Mouse (Mus musculus) frontal cortex, adult 2 months (tissue): ENCODE results near the gene Dag1. TPM values are rescaled to one million over a fixed set of nuclear protein-coding genes. Genes with fewer than 3 reads are reported as not detected.
"Not testable (repeated sequence)": the region's sequence is repeated elsewhere in the genome, so short reads cannot be mapped to it uniquely, and the experiment has no call there.

Source experiments
- DNase-seq, 2 experiments: peaks; one replicate each; pipeline ENCODE4 v3.0.0; 2022; ENCODE audit warnings: low spot score in 1 of 2; ENCODE audit errors: extremely low spot score in 1 of 2
- polyA plus RNA-seq: library from polyadenylated mRNA; depleted of rRNA; stranded (reverse); fragments of >200 nt; gene quantifications from 2 replicates; pipeline ENCODE4 v1.2.3, GENCODE M21; 2012

The Dag1 gene
- polyA plus RNA-seq, 1 experiment, result 38.8 TPM

DNA sequence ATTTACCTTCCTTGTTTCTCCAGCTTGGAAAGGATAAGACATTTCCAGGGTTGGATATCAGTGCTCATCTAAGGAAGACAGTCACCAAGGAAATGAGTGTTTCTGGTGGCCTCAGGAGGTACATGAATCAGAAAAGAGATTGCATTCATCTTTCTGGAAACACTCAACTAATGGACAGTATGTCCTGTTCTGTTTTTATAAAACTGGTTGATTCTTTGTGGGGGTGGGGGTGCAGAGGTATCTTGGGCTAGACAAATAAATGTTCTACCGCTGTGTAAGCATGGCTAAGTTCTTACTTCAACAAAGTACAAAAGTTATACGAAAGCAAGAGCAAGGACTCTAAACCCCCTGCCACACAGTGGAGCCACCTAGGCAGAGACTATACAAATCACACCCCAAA lies 30.9 kb downstream of the Dag1 start:
- DNase-seq, result no peak

DNA sequence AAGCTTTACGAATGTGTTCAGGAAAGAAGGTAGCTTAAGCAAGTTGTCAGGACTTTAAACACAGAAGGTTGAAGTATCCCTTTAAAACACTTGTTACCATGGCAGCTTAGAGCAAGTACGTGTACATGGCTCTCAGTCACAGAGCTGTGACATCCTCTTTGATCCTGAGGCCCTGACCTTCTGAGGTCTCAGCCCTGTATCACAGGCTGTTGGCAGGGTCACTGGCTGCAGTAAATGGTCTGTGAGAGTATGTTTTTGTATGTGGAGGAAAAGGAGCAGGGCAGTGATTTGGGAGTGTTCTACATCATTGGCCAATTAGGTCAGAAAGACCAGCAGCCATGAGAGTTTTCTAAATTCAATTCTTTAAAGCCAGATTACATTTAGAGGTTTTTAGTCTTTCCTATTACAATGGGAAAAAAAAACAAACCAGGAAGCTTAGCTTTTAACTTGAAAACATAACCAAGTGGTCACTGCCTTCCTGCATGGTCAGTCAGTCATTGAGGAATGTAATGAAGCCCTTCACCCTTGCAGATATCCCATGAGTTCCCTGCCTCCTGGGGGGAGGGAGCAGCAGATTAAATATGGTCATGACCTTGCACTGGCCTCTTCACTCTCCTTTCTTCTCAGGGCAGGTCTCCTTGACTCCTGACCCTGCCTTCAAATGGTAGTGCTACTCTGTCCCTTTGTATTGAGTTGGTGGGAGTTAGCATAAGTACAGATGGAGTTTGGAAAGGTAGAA lies 35.7 kb downstream of the Dag1 start:
- DNase-seq, result no peak

DNA sequence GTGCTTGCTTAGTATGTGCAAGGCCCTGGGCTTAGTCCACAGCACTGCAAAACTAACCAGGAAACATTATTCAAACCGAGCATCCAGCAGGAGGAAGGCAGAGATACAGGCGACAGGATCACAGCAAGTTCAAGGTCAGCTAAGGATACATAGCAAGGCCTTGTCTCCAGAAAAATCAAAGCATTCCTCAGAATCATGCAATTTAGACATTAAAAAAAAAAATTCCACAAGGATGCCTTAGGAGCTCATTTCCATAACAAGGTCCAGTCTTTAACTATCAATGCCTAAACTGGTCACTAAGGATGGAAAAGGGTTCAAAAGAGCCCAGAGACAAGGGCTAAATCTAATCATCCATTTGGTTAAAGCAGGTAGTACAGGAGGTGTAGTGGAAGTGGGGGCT lies 38.6 kb downstream of the Dag1 start:
- no peak for DNase-seq

DNA sequence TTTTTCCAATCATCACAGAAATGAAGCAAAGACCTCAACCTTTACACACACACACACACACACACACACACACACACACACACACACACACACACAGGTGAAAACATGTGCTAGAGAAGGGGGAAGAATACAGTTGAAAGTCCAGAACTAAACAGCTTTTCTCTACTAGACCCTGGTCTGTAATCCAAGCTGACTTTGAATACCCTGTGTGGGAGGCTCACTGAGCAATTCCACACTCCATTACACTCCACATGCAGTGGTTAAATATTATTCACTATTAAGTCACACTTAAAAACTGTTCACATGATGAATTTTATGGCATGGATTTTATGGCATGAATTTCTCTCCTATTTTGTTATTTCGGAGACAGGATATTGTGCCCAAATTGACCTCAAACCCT lies 40.1 kb downstream of the Dag1 start:
- DNase-seq, result no peak

DNA sequence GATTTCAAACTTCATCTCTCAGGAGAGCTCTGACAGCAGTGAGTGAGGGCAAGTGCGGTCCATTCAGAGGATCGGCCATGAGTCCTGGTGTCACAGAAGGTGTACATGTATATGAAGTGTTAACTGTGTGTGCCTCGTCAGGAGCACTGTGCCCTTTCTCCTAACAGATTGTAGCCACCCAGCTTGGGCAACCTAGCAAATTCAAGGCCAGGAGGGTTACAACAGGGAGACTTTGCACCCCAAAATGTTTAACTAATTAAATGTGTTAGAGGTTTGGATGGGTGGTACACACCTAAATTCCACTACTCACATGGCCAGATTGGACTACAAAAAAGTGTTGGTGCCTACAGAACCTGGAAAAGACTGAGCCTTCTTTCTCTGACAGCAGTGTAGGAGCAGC lies 42.2 kb downstream of the Dag1 start:
- no peak for DNase-seq

DNA sequence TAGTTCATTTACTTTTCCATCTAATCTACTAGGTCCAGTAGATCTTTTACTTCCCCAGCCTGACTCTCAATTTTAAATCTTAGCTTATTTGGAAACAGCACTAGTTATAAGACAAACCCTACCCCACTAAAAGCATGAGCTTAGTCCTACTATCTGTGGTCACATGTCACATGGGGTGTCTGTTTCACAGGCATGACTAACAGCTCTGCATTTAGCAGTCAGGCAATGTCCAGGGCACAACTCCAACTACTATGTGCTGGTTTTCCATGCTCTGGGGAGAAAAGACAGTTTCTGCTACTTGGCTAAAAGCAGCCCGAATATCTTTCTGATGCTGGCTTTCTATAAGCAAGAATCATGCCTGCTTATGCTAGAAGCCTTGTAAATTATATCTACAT lies 43.4 kb downstream of the Dag1 start:
- peak; percentile 42 to 77 for DNase-seq

DNA sequence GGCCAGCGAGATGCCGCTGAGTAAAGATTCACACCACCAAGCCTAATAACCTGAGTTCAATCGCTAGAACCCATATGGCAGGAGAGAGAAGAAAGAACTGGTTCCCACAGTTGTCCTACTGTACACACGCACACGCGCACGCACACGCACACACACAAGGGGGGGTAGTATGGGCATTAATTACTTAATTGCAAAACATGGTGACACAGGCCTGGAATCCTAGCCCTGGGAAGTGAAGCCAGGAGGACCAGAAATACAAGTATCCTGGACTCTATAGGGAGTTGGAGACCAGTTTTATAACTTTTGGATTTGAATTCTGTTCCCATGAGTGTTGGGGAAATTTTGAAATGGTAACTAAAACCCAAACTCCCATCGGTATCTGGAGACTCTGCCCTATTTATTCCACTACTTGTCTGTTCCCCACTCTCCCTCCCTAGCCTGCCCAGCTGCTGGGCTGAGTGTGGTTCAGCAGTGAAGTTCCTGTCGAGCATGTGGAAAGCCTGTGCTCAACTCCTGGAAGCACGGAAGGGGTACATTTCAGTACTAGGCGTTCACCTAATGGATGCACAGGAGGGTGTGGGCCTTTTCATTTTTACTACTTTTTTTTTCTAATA lies 43.9 kb downstream of the Dag1 start:
- DNase-seq, result no peak

DNA sequence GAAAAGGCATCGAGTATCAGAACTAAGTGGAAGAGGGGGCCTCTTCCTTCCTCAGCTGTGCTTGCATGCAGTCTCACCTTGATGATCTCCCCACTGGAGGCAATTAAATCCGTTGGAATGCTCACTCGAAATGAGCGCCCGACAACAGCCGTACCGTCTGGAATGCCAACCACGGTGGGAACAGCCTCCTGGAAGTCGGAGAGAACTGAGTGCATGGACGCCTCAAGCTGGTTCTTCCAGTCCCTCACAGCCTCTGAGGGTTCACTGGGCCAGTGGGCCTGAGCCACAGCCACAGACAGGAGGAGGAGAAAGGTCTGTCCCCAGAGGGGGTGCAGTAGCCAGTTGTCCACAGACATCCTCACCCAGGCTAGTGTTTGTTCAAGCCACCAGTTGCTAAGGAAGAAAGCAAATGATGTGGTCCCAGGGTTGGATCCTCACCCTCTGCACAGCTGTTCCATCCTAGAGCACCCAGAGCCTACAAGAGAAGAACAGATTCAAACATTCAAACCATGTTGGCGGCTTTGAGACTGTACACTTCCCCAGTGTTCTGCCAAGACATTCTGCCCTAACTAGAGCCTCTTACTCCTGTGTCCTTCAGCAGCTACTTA lies 45.7 kb downstream of the Dag1 start:
- no peak for DNase-seq

DNA sequence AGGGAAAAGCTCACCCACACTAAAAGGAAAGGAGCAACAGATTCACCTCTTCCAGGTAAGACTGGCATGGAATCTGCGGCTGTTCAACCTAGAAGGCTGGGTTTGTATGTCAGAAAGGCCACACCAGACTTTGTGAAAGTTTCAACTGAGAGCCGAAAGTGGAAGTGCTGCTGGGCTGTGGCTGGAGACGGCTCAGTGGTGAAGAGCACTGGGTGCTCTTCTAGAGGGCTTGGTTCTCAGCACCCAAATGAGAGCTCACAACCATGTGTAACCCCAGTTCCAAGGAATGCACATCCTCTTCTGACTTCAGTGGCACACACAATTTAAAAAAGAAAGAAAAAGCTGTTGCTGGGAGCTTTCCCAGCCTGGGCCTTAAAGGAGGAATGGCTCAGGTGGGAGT lies 46.4 kb downstream of the Dag1 start:
- DNase-seq, result no peak

DNA sequence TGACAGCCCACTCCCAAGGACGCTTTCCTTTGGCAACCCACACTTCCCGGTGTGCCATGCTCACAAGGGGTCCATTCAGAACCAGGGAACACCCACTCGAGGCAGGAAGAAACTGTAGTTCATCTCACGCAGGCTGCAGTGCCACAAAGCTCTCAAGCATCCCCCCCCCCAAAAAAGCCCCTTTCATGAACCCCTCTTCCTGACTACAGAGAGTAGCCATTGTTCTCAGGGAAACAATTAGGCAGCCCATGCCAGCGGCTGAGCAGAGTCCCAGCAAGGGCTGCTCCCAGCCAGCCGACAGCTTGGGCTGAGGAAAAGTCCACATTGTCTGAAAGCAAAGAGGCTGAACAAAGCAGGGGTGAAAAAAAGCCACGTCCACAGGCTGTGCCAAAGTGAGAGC lies 50.7 kb downstream of the Dag1 start:
- DNase-seq, result no peak

DNA sequence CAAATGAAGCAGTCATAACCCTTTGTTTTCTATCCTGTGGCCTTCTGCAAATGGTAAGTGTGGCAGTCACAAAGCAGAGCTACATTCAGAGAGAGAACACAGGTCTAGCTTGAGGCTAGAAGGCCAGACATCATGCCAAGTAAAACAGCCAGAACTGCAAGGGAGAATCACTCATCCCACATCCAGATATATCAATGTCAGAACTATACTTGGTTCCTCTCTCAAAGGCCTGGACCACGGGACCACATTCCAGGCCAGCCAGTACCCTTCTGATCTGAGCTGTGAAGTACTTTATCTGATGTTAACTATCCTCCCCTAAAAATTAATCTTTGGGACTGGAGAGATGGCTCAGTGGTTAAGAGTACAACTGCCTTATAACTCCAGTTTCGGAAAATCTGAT lies 51.3 kb downstream of the Dag1 start:
- DNase-seq, result no peak

DNA sequence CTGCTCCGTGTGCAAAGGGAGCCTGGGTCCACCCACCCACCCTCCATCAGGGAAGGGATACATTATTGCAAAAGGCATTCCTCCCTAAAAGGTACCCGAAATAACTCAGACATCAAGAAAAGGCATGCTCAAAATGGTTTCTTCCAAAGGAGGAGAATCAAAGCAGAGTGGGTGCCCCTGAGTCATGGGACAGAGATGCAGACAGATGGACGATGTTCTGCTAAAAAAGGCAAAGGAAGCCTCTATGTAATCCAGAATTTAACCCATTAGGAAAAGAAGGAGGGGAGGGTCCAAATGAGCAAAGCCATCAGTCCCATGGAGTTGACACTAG lies 58.2 kb downstream of the Dag1 start:
- peak; percentile 68 to 76 for DNase-seq

DNA sequence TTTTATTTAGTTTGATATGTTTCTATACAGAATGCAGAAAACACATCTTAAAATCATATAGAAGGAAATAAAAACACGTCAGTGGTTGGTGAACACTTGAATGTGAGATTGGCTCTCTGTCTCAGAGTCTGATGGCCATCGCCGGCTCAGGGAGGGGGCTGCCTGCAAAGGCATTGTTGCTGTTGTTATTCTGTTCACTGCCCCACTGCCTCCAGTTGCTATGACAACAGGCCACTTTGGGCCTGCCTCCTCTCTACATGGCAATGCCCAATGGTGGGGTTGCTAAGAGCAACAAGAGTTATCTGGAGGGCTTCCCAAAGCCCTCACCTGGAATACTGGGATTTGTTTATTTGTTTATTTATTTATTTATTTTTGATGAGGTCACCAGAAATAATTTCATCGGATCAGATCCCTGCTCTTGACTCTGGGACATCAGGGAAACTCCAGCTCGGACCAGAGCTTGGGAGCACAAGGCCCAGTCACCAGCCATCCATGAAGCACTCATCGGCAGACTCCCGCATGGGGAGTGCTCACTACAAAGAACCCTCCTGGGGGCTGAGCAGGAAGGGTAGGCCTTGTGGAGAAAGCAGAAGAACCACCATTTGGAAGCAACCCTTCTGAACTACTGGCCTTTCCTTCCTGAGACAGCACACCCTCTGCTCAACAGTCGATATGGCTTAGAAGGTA lies 58.7 kb downstream of the Dag1 start:
- peak in 1 of 2 experiments; percentile 36 for DNase-seq

DNA sequence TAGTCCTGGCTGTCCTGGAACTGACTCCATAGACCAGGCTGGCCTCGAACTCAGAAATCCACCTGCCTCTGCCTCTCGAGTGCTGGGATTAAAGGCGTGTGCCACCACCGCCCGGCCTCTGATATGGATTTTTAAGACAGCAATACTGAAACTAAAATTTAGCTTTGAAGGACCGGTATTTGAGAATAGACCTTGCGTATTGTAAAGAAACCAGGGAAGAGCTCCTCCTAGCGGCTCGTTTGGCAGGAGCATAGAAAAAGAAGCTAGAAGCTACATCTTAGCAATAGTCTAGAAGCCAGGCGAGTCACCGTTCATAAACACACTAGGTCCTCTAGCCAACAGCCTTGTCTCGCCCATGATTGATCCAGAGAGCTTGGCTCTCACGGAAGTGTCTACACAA lies 60.7 kb downstream of the Dag1 start:
- peak; percentile 64 to 89 for DNase-seq

DNA sequence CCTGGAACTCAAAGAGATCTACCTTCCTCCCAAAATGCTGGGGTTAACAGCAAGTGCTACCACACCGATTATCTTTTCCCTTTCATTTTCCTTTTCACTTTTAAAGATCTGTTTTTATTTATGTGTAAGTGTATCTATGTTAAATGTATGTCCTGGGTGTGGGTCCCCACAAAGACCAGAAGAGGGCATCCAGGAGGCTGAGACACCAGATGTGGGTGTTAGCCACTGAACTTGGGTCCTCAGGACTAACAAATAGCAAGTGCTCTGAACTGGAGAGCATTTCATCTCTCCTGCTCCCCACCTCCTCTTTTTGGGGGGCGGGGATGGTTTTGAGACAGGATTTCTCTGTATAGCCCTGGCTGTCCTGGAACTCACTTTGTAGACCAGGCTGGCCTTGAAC lies 61.6 kb downstream of the Dag1 start:
- no peak for DNase-seq

DNA sequence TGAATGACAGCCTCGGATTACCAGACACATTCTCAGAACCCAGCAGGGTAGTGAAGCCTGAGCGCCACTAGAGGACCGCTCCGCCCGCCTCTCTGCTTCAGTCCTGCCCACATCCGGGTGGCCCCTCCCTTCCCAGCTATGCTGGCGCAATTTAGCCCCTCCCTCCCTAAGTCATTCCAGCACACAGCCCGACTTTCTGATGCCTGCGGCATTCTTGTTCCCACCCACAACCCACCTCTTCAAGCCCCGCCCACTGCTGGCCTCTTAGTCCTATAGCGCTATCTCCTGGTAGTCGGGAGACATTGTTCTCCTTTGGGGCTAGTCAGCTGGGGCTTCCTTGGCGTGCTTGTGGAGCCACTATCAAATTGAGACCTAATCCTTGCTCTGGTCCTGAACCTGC lies 62.6 kb downstream of the Dag1 start:
- DNase-seq, result peak; percentile 93 to 94

DNA sequence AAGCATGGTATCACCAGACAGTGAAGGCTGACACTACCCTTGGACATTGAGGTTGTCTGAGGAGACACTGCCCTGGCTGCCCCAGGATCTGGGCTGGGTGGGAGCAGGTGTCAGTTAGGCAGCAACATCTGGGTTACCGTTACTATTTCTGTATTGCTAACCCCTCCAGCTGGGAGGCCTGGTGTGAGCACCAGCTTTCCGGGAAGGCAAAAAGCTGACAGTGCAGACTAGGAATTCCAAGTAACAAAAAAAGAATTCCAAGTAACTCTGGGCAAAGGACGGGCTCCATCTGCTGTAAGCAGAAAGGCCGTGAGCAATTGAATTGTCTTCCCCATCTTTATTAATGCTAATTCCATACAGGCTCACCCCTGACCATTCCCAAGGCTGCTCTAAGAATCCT lies 65.1 kb downstream of the Dag1 start:
- DNase-seq, result no peak

DNA sequence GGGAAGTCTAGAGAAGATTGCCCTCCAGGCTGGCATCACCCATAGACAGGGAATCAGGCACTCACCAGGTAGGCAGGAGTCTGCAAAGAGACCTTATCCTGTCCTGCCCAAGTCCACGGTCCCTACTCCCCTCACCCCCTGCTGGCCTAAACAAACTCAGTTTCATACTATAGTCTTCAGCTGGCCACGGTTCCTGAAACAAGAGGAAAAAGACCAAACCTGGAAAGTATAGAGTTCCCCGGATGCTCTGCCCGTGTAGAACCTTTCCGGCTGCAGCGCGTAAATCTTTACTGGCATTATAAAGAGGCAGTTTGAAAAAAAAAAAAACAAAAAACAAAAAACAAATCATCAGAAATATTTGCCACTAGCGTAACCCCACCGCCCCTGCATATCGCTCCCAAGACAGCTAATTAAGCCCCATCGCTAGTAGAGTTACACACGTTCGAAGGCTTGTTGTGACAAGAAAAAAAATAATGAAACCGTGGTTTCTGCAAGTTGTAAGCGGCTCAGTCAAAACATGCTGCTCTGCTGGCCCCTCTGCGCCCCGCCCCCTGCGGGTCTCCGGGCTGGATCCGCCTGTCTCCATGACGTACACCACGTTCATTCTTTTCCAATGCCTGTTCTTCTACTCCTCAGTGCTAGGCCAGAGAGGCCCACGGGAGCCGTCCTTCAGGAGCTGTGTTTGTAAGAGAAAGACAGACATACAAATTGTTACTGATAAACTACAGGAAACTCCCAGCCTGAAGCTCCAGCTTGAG lies 66.7 kb downstream of the Dag1 start:
- DNase-seq, result no peak

DNA sequence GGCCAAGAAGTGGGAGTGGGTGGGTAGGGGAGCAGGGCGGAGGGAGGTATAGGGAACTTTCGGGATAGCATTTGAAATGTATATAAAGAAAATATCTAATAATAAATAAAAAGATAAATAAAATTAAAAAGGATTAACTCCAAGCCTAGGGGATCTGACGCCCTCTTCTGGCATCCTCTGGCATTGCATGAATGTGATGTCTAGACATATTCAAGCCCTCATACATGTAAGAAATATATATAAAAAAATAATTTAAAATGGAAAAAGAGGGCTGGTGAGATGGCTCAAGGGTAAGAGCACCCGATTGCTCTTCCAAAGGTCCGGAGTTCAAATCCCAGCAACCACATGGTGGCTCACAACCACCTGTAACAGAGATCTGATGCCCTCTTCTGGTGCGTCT lies 67.5 kb downstream of the Dag1 start:
- not testable (repeated sequence) for DNase-seq

DNA sequence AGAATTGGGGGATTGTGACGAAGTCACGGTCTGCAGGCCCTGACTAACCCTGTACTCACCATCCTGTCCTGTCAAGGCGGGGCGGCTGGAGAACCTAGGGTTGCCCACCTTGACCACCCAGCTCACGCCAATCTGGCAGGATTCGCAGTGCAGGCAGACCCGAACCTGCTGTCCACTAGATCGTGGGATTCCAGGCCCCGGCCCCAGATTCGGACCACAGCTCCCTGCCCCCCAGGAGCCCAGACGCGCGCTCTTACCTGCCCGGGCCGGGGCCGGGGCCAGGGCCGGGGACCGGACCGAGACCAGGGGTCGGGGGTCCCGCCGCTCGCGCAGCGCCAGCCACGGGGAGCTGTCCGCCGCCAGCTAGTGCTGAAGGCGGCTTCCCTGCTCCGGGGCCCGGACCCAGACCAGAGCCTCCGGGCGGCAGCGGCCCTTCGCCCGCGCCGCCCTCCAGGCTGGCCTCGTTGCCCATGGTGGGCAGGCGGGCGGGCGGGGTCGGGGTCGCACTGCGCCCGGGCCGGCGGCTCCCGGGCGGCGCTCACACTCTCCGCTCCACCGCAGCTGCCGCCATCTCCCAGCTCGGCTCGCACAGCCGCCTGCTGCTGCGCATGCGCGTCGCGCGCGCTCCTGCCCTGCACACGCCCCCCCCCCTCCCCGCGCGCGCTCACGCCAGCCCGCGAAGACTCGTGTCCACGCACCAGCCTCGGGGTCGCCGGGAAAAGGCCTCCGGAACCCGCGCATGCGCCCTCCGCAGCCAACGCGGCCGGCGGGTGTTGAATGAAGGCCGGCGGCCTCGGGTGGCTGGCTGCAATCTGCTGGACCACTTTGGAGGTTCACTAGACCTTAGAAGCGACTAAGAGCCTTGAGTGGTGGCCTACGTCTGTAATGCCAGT lies 73.7 kb downstream of the Dag1 start, which contains the start of gene Bsn:
TSS of gene Bsn (minus strand) at position 598 of the 893 bp plus-strand sequence.
- DNase-seq, result peak; percentile 59 to 85
